Mouse (Mus musculus): ENCODE data around the gene B4galt1. TPM values are rescaled to one million over a fixed set of nuclear protein-coding genes. Genes with fewer than 3 reads are reported as not detected.
A peak's percentile ranks its signal among the peaks of the same experiment; 100 is the strongest.

B4galt1 gene
- total RNA-seq, 2 experiments from 2014 or later = 14.4 to 30.8 TPM

GRCm38 (mm10) chr4:40874151-40874600 is 20.4 kb upstream of the B4galt1 start:
- ATAC-seq (replicated peaks; ENCODE audit: low FRiP score, low TSS enrichment, poor library complexity, severe bottlenecking) = no peak

GRCm38 (mm10) chr4:40873320-40873719 is 19.5 kb upstream of the B4galt1 start:
- peak; percentile 29; the same call in 1 of the 2 replicates for ATAC-seq (replicated peaks; ENCODE audit: low FRiP score, low TSS enrichment, poor library complexity, severe bottlenecking)

GRCm38 (mm10) chr4:40872129-40872528 is 18.3 kb upstream of the B4galt1 start:
- no peak for ATAC-seq (replicated peaks; ENCODE audit: low FRiP score, low TSS enrichment, poor library complexity, severe bottlenecking)

- no peak for ATAC-seq (replicated peaks; ENCODE audit: low FRiP score, low TSS enrichment, poor library complexity, severe bottlenecking)
Measured at GRCm38 (mm10) chr4:40870206-40870605, 16.4 kb upstream of the B4galt1 start.

DNA sequence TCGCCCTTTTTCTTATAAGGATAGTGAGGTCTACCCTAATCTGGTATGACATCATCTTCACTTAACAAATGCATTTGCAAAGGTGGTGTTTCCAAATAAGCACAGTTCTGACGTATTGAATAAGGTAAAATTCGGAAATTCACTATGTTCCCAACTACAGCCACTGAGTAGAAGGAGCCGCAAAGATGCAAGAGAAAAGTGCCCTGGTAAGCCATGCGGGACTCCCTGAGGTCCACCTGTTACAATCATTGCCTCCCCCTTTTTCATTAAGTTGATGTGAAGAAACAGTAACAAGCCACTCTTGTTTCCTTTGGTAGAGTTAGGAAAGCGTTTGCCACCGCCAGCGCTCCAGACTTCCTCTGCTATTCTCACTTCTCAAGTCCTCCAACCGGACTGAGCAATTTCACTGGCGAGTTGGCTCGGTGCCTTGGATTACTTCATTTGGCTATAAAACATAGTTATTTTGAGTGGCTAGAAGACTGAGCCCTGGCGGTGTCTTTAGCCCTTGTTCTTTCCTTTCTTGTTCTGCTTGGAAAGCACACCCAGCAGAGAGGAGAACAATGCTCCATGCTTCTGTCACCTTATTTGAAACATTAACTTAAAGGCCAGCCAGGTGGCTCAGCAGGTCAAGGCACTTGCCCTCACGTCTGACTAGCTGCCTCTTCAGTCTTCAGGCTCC is 14.9 kb upstream of the B4galt1 start:
- no peak for ATAC-seq (replicated peaks; ENCODE audit: low FRiP score, low TSS enrichment, poor library complexity, severe bottlenecking)

DNA sequence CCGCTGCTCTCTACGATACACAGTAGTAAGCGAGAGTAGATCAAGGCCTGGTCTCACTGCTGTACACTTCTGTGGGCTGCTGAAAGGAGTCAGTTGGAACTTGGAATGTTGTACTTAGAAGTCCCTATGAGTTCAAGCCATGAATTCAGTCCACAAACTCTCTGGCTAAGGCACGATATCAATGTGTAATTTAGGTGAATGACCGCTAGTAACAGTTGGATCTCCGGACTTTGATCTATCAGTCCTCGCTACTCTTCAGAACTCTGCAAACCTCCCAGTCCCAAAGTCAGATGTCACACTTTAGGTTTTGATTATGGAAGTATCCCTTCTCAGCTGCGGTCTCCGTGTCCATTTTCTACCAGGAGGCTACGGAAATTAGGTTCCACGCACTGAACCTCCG is 10.6 kb upstream of the B4galt1 start:
- no peak for ATAC-seq (replicated peaks; ENCODE audit: low FRiP score, low TSS enrichment, poor library complexity, severe bottlenecking)

DNA sequence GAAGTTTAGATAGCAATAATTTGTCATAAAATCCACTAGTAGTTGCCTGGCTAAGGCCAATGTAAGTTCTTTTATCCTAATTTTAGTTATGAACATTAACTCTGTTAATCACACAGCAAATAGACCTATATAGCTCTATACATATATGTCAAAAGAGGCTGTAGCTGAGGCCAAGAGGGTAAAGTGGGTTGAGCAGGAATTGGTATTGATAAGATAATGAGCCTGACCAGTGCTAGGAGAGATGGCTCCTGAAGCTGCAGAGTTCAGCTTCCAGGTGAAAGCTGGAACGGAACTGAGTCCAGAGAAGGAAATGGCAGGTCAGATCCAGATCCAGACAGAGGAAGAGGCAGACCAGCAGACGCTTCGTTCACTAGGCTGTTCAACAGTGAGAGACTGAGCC is 9.5 kb upstream of the B4galt1 start:
- no peak for ATAC-seq (replicated peaks; ENCODE audit: low FRiP score, low TSS enrichment, poor library complexity, severe bottlenecking)

DNA sequence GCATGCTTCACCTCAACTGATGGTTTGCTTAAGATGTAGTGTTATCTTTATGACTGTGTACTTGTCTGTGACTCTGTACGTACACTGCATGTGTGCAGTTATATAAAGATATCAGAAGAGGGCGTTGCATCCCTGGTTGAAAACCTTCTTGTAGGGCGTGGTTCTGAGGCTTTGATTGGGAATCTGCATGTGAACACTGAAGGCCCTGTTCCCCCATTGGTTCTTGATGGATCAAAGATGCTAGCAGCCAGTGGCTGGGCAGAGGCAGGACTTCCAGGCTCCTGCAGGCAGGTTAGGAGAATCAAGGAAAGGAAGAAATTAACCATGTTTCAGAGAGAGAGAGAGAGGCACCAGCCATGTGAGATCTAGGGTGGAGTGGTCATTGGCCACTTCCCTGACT is 7.3 kb upstream of the B4galt1 start:
- ATAC-seq (replicated peaks; ENCODE audit: low FRiP score, low TSS enrichment, poor library complexity, severe bottlenecking) = no peak

GRCm38 (mm10) chr4:40857824-40858346 is 4.1 kb upstream of the B4galt1 start:
- ATAC-seq (replicated peaks; ENCODE audit: low FRiP score, low TSS enrichment, poor library complexity, severe bottlenecking) = no peak

DNA sequence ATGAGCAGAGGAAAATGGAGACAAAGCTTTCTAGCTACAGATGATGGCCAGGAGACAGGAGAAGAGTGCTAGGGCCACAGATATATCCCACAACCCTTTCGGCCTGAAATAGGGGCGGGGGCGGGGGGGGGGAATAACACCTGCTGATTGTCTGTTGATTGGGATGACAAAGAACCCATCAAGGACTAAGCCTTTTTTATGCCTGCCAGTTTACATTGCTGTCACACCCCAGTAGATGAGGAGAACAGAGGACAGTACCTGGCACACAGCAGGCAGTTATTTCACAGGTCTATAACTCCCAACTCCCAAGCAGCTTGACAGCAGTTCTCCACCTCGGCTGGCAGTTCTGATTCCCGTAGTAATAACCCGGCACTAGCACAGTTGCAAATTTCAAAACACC is 2.8 kb upstream of the B4galt1 start:
- no peak for ATAC-seq (replicated peaks; ENCODE audit: low FRiP score, low TSS enrichment, poor library complexity, severe bottlenecking)

DNA sequence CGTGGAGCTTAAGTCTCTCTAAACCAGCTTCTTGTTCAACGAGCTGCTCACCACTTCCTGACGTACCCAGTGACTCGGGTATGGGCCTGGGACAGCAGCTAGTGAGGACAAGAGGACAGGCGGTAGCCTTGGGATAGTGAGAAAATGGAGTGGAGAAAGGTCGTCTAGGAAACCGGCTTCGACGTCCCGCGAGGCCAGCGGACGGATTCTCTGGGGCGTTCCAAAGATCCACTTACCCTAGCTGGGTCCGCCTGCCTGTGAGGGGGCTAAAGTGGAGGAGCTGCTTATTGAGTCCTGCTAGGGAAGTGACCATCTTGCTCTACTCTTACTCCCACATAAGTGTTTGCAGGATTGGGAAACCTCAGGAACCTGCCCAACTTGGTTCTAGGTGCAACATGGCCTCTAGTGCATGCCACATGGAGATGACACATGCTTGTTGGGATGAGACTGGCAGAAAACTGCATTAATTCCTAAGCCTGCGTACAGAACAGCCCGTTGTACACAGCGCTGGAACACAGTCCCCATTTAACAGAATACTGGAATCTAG is 655 bp upstream of the B4galt1 start:
- ATAC-seq (replicated peaks; ENCODE audit: low FRiP score, low TSS enrichment, poor library complexity, severe bottlenecking) = peak; percentile 8

DNA sequence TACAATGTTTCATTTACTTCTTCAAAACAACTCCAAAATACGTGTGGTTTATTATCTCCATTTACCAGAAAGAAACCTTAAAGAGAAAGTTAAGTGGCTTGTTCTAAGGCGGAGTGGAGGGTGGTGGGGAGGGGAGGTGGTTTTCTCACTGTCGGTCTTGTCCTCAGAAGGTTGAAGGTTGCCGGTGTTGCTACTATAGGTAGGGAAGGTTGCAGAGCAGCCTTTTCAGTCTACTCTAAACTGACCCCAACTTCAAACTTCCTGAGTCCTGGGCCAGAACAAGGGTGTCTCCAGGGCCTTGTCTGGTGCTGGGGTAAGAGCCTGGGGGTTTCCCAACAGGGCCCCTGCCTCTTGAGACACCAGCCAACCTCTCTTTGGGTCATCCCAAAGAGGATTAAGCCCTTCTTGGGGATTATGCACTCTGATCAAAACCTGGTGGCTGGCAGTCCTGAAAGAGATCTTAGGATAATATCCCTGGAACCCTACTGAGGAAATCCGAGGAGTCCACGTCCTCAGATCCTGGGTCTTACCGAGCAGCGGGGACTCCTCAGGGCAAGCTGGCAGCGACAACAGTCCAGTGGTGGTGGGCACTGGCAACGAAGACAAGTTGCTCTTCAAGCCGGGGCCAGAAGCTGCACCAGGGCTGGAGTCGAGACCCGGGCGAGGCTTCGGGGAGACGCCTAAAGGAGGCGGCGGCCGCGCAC is 792 bp downstream of the B4galt1 start:
- no peak for ATAC-seq (replicated peaks; ENCODE audit: low FRiP score, low TSS enrichment, poor library complexity, severe bottlenecking)

GRCm38 (mm10) chr4:40852249-40852781 is 1.5 kb downstream of the B4galt1 start:
- no peak for ATAC-seq (replicated peaks; ENCODE audit: low FRiP score, low TSS enrichment, poor library complexity, severe bottlenecking)

GRCm38 (mm10) chr4:40851763-40852248 is 2.0 kb downstream of the B4galt1 start:
- no peak for ATAC-seq (replicated peaks; ENCODE audit: low FRiP score, low TSS enrichment, poor library complexity, severe bottlenecking)

GRCm38 (mm10) chr4:40851031-40851762 is 2.6 kb downstream of the B4galt1 start:
- no peak for ATAC-seq (replicated peaks; ENCODE audit: low FRiP score, low TSS enrichment, poor library complexity, severe bottlenecking)

- peak; percentile 19 for ATAC-seq (replicated peaks; ENCODE audit: low FRiP score, low TSS enrichment, poor library complexity, severe bottlenecking)
Measured at GRCm38 (mm10) chr4:40850582-40850981, 3.2 kb downstream of the B4galt1 start.

DNA sequence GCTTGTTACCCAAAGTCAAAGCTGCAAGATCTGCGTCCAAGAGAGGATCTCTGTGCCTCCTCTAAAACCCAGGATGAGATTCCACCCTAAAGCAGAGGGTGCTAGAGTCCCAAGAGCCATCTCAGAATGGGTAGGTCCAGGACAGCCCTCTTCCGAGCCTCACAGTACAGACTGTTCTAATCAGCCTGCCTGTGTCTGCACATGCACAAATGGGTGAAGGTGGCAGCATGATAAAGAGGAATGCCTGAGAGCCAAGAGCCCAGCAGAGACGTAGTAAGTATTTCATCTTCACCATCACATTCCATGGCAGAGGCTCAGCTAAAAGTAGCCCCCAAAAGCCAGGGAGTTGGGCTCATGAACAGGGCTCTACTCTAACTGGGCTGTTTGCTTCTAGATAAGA is 4.3 kb downstream of the B4galt1 start:
- ATAC-seq (replicated peaks; ENCODE audit: low FRiP score, low TSS enrichment, poor library complexity, severe bottlenecking) = peak; percentile 66

- no peak for ATAC-seq (replicated peaks; ENCODE audit: low FRiP score, low TSS enrichment, poor library complexity, severe bottlenecking)
Measured at GRCm38 (mm10) chr4:40848246-40848645, 5.6 kb downstream of the B4galt1 start.

- no peak for ATAC-seq (replicated peaks; ENCODE audit: low FRiP score, low TSS enrichment, poor library complexity, severe bottlenecking)
Measured at GRCm38 (mm10) chr4:40847160-40847559, 6.6 kb downstream of the B4galt1 start.
